Mouse (Mus musculus): Measurements from ENCODE around the gene Id1. TPM values are rescaled to one million over a fixed set of nuclear protein-coding genes. Genes with fewer than 3 reads are reported as not detected.

The Id1 gene
- polyA plus RNA-seq, 1 experiment = 0.75 TPM

- H3K4me3 ChIP-seq (replicated peaks) = no peak overlapping the region
- H3K9me3 ChIP-seq (ENCODE audit: control insufficient read depth, low read length) = no peaks in the 10 kb centered on the region
- H3K36me3 ChIP-seq (ENCODE audit: control insufficient read depth) = no peaks in the 10 kb centered on the region
- TF ChIP-seq TAL1 (IDR thresholded peaks at IDR 0.05; ENCODE audit: low read length) (no peak), GATA1 (IDR thresholded peaks at IDR 0.05; ENCODE audit: low read length) (no peak)
- peaks cover 3% of the 10 kb centered on the region; the same call in 1 of the 2 replicates for H3K27me3 ChIP-seq (ENCODE audit: control insufficient read depth)
- H3K4me1 ChIP-seq (ENCODE audit: control insufficient read depth) = peaks cover 2% of the 10 kb centered on the region; the same call in 1 of the 2 replicates
Measured at GRCm38 (mm10) chr2:152716241-152716772, 19.7 kb upstream of the Id1 start.

- Histone ChIP-seq H3K9me3 (ENCODE audit: control insufficient read depth, low read length) (no peaks in the 10 kb centered on the region), H3K27me3 (ENCODE audit: control insufficient read depth) (peaks cover 10% of the 10 kb centered on the region), H3K36me3 (ENCODE audit: control insufficient read depth) (no peaks in the 10 kb centered on the region), H3K4me3 (replicated peaks) (no peak overlapping the region), H3K4me1 (ENCODE audit: control insufficient read depth) (peaks cover 2% of the 10 kb centered on the region; the same call in 1 of the 2 replicates)
- TF ChIP-seq TAL1 (IDR thresholded peaks at IDR 0.05; ENCODE audit: low read length) (no peak), GATA1 (IDR thresholded peaks at IDR 0.05; ENCODE audit: low read length) (no peak)
Measured at GRCm38 (mm10) chr2:152717652-152718051, 18.4 kb upstream of the Id1 start.

- no peak for TF ChIP-seq GATA1 (IDR thresholded peaks at IDR 0.05; ENCODE audit: low read length)
- TF ChIP-seq TAL1 (IDR thresholded peaks at IDR 0.05; ENCODE audit: low read length) = no peak
- H3K36me3 ChIP-seq (ENCODE audit: control insufficient read depth) = no peaks in the 10 kb centered on the region
- H3K4me1 ChIP-seq (ENCODE audit: control insufficient read depth) = peaks cover 2% of the 10 kb centered on the region; the same call in 1 of the 2 replicates
- no peaks in the 10 kb centered on the region for H3K9me3 ChIP-seq (ENCODE audit: control insufficient read depth, low read length)
- no peak overlapping the region for H3K4me3 ChIP-seq (replicated peaks)
- H3K27me3 ChIP-seq (ENCODE audit: control insufficient read depth) = peaks cover 14% of the 10 kb centered on the region
Measured at GRCm38 (mm10) chr2:152718076-152718475, 18.0 kb upstream of the Id1 start.

GRCm38 (mm10) chr2:152723651-152724331, 12.3 kb upstream of the Id1 start:
- no peak overlapping the region for H3K4me3 ChIP-seq (replicated peaks)
- no peaks in the 10 kb centered on the region; the same call in 1 of the 2 replicates for H3K9me3 ChIP-seq (ENCODE audit: control insufficient read depth, low read length)
- H3K27me3 ChIP-seq (ENCODE audit: control insufficient read depth) = peaks cover 44% of the 10 kb centered on the region
- H3K36me3 ChIP-seq (ENCODE audit: control insufficient read depth) = no peaks in the 10 kb centered on the region
- TF ChIP-seq TAL1 (IDR thresholded peaks at IDR 0.05; ENCODE audit: low read length) (no peak), GATA1 (IDR thresholded peaks at IDR 0.05; ENCODE audit: low read length) (no peak)
- H3K4me1 ChIP-seq (ENCODE audit: control insufficient read depth) = peaks cover 5% of the 10 kb centered on the region

- no peaks in the 10 kb centered on the region; the same call in 1 of the 2 replicates for H3K9me3 ChIP-seq (ENCODE audit: control insufficient read depth, low read length)
- TF ChIP-seq GATA1 (IDR thresholded peaks at IDR 0.05; ENCODE audit: low read length) (no peak), TAL1 (IDR thresholded peaks at IDR 0.05; ENCODE audit: low read length) (no peak)
- peaks cover 5% of the 10 kb centered on the region for H3K4me1 ChIP-seq (ENCODE audit: control insufficient read depth)
- no peaks in the 10 kb centered on the region for H3K36me3 ChIP-seq (ENCODE audit: control insufficient read depth)
- no peak overlapping the region for H3K4me3 ChIP-seq (replicated peaks)
- H3K27me3 ChIP-seq (ENCODE audit: control insufficient read depth) = peaks cover 44% of the 10 kb centered on the region
Measured at GRCm38 (mm10) chr2:152724332-152724723, 11.7 kb upstream of the Id1 start.

GRCm38 (mm10) chr2:152725178-152725750, 10.8 kb upstream of the Id1 start:
- Histone ChIP-seq H3K9me3 (ENCODE audit: control insufficient read depth, low read length) (no peaks in the 10 kb centered on the region; the same call in 1 of the 2 replicates), H3K36me3 (ENCODE audit: control insufficient read depth) (no peaks in the 10 kb centered on the region), H3K4me1 (ENCODE audit: control insufficient read depth) (peaks cover 10% of the 10 kb centered on the region), H3K4me3 (replicated peaks) (no peak overlapping the region), H3K27me3 (ENCODE audit: control insufficient read depth) (peaks cover 41% of the 10 kb centered on the region)
- no peak for TF ChIP-seq GATA1 (IDR thresholded peaks at IDR 0.05; ENCODE audit: low read length)
- TF ChIP-seq TAL1 (IDR thresholded peaks at IDR 0.05; ENCODE audit: low read length) = no peak

GRCm38 (mm10) chr2:152726213-152726612, 9.8 kb upstream of the Id1 start:
- peaks cover 10% of the 10 kb centered on the region for H3K4me1 ChIP-seq (ENCODE audit: control insufficient read depth)
- peaks cover 43% of the 10 kb centered on the region for H3K27me3 ChIP-seq (ENCODE audit: control insufficient read depth)
- H3K4me3 ChIP-seq (replicated peaks) = no peak overlapping the region
- H3K36me3 ChIP-seq (ENCODE audit: control insufficient read depth) = no peaks in the 10 kb centered on the region
- H3K9me3 ChIP-seq (ENCODE audit: control insufficient read depth, low read length) = no peaks in the 10 kb centered on the region; the same call in 1 of the 2 replicates
- TF ChIP-seq GATA1 (IDR thresholded peaks at IDR 0.05; ENCODE audit: low read length) (no peak), TAL1 (IDR thresholded peaks at IDR 0.05; ENCODE audit: low read length) (no peak)

GRCm38 (mm10) chr2:152726751-152727335, 9.2 kb upstream of the Id1 start:
- no peaks in the 10 kb centered on the region; the same call in 1 of the 2 replicates for H3K9me3 ChIP-seq (ENCODE audit: control insufficient read depth, low read length)
- H3K4me3 ChIP-seq (replicated peaks) = no peak overlapping the region
- no peak for TF ChIP-seq TAL1 (IDR thresholded peaks at IDR 0.05; ENCODE audit: low read length)
- no peak for TF ChIP-seq GATA1 (IDR thresholded peaks at IDR 0.05; ENCODE audit: low read length)
- H3K27me3 ChIP-seq (ENCODE audit: control insufficient read depth) = peaks cover 43% of the 10 kb centered on the region
- H3K4me1 ChIP-seq (ENCODE audit: control insufficient read depth) = peaks cover 10% of the 10 kb centered on the region
- no peaks in the 10 kb centered on the region for H3K36me3 ChIP-seq (ENCODE audit: control insufficient read depth)

Measured in erythroblast, embryonic 14.5 days (primary cell).